Mouse (Mus musculus): Measurements from ENCODE around the gene Hpse. TPM values are rescaled to one million over a fixed set of nuclear protein-coding genes. Genes with fewer than 3 reads are reported as not detected.

Hpse gene
- polyA plus RNA-seq, 1 experiment from 2014 or later = 1.2 TPM

DNA sequence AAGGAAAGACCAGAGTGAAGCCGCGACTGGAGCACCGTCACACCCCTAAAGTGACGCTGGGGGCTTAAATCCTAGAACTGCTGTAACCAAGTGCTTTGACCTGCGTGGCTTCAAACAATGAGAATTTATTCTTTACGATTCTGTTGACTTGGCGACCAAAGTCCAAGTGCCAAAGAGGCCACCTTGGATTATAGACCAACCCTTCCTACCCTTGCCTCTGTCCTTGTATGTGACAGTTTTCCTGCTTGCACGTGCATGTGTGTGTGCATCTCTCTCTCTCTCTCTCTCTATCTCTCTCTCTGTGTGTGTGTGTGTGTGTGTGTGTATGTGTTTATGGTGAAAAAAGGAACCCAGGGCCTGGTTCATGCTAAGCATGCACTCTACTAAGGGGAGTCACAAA lies 19.3 kb upstream of the Hpse start:
- Histone ChIP-seq H3K9me3 (replicated peaks; ENCODE audit: control insufficient read depth, low read length) (0 out of 2 replicates have a peak, but pooled peaks cover 2% of the 10 kb centered on the region), H3K4me1 (ENCODE audit: control insufficient read depth, insufficient read depth, low read length) (no peaks in the 10 kb centered on the region), H3K4me3 (ENCODE audit: low read length) (no peak overlapping the region), H3K27me3 (ENCODE audit: control insufficient read depth, insufficient read depth, low read length) (no peaks in the 10 kb centered on the region), H3K9ac (ENCODE audit: low read length) (no peak overlapping the region), H3K36me3 (ENCODE audit: control insufficient read depth, insufficient read depth) (no peaks in the 10 kb centered on the region), H3K27ac (ENCODE audit: low read length) (no peak overlapping the region), H3K4me2 (ENCODE audit: low read depth, low read length) (no peak overlapping the region)
- ATAC-seq (replicated peaks; ENCODE audit: extremely low read depth, insufficient read depth, low FRiP score) = no peak
- WGBS = 92% methylated on average over 8 of the region's 8 CpGs

DNA sequence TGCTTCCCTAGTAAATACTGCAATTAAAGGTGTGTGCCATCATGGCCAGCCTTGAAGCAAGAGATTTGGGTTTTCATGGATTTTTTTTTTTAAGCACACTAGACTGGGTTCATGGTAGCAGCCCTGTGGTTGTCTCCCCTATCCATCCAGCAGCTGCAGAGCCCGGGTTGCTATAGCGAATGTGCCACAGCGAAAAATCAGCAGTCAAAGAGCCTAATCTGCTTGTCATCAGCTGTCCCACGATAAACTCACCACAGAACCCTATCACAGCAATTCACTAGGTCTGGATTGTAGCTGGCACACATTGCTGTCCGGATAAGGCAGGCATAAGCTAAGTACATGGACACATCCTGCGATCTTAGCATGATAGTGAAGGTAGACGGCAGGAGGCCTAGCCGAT lies 17.4 kb upstream of the Hpse start:
- Histone ChIP-seq H3K4me3 (ENCODE audit: low read length) (no peak overlapping the region), H3K4me2 (ENCODE audit: low read depth, low read length) (no peak overlapping the region), H3K9me3 (replicated peaks; ENCODE audit: control insufficient read depth, low read length) (0 out of 2 replicates have a peak, but pooled peaks cover 2% of the 10 kb centered on the region), H3K9ac (ENCODE audit: low read length) (no peak overlapping the region), H3K27me3 (ENCODE audit: control insufficient read depth, insufficient read depth, low read length) (no peaks in the 10 kb centered on the region), H3K27ac (ENCODE audit: low read length) (no peak overlapping the region), H3K36me3 (ENCODE audit: control insufficient read depth, insufficient read depth) (no peaks in the 10 kb centered on the region), H3K4me1 (ENCODE audit: control insufficient read depth, insufficient read depth, low read length) (no peaks in the 10 kb centered on the region)
- no peak for ATAC-seq (replicated peaks; ENCODE audit: extremely low read depth, insufficient read depth, low FRiP score)
- 52% methylated on average over 8 of the region's 8 CpGs for WGBS

GRCm38 (mm10) chr5:100734535-100734934 lies 15.0 kb upstream of the Hpse start:
- no peak overlapping the region for H3K4me2 ChIP-seq (ENCODE audit: low read depth, low read length)
- H3K27ac ChIP-seq (ENCODE audit: low read length) = no peak overlapping the region
- no peak overlapping the region for H3K9ac ChIP-seq (ENCODE audit: low read length)
- ATAC-seq (replicated peaks; ENCODE audit: extremely low read depth, insufficient read depth, low FRiP score) = no peak
- no peaks in the 10 kb centered on the region for H3K27me3 ChIP-seq (ENCODE audit: control insufficient read depth, insufficient read depth, low read length)
- H3K4me1 ChIP-seq (ENCODE audit: control insufficient read depth, insufficient read depth, low read length) = no peaks in the 10 kb centered on the region
- no peaks in the 10 kb centered on the region for H3K36me3 ChIP-seq (ENCODE audit: control insufficient read depth, insufficient read depth)
- 67% methylated on average over 4 of the region's 4 CpGs for WGBS
- H3K9me3 ChIP-seq (replicated peaks; ENCODE audit: control insufficient read depth, low read length) = no peaks in the 10 kb centered on the region
- H3K4me3 ChIP-seq (ENCODE audit: low read length) = no peak overlapping the region

DNA sequence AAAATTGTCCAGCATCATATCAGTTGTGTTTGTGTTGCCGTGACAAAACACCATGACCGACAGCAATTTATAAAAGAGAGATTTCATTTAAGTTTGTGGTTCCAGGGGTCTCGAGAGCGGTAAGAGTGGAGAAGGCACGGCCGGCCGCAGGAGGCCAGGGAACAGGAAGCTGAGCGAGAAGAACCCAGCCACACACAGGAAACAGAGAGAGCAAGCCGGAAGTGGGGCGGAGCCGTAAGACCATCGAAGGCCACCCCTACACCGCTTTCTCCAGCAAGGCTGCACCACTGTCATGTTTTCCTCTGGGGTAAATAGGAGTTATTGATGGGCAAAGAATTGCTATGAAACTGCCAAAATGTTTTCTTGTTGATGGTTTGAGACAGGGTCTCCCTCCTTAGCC lies 9.2 kb upstream of the Hpse start:
- Histone ChIP-seq H3K27me3 (ENCODE audit: control insufficient read depth, insufficient read depth, low read length) (no peaks in the 10 kb centered on the region), H3K4me1 (ENCODE audit: control insufficient read depth, insufficient read depth, low read length) (no peaks in the 10 kb centered on the region)
- no peak for ATAC-seq (replicated peaks; ENCODE audit: extremely low read depth, insufficient read depth, low FRiP score)

DNA sequence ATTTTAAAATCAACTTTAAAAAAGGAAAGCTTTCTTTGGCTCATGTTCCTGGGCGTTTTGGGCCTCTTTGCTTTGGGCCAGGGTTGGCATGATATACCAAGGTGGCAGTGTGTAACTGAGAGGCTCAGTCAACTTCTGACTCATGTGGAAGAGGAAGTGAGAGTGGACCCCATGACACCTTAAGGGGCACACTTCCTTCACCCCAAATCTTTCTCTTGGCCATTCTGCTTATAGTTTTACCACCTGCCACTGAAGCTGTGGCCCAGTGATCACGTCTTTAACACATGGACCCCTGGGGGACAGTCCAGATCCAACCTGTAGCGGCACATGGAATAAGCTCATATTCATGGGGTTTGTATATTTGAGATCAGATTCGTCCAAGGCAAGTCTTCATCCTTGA lies 6.5 kb upstream of the Hpse start:
- H3K4me1 ChIP-seq (ENCODE audit: control insufficient read depth, insufficient read depth, low read length) = no peaks in the 10 kb centered on the region
- 76% methylated on average over 4 of the region's 4 CpGs for WGBS
- no peak overlapping the region for H3K27ac ChIP-seq (ENCODE audit: low read length)
- H3K4me2 ChIP-seq (ENCODE audit: low read depth, low read length) = no peak overlapping the region
- no peak for ATAC-seq (replicated peaks; ENCODE audit: extremely low read depth, insufficient read depth, low FRiP score)
- H3K36me3 ChIP-seq (ENCODE audit: control insufficient read depth, insufficient read depth) = no peaks in the 10 kb centered on the region
- no peak overlapping the region for H3K9ac ChIP-seq (ENCODE audit: low read length)
- no peak overlapping the region for H3K4me3 ChIP-seq (ENCODE audit: low read length)
- H3K9me3 ChIP-seq (replicated peaks; ENCODE audit: control insufficient read depth, low read length) = 0 out of 2 replicates have a peak, but pooled peaks cover 3% of the 10 kb centered on the region
- H3K27me3 ChIP-seq (ENCODE audit: control insufficient read depth, insufficient read depth, low read length) = no peaks in the 10 kb centered on the region

More for the DNA sequence above, 9.2 kb upstream of the Hpse start:
- WGBS = 66% methylated on average over 13 of the region's 13 CpGs
- Histone ChIP-seq H3K9me3 (replicated peaks; ENCODE audit: control insufficient read depth, low read length) (0 out of 2 replicates have a peak, but pooled peaks cover 3% of the 10 kb centered on the region), H3K27ac (ENCODE audit: low read length) (no peak overlapping the region), H3K9ac (ENCODE audit: low read length) (no peak overlapping the region), H3K4me2 (ENCODE audit: low read depth, low read length) (no peak overlapping the region), H3K36me3 (ENCODE audit: control insufficient read depth, insufficient read depth) (no peaks in the 10 kb centered on the region), H3K4me3 (ENCODE audit: low read length) (no peak overlapping the region)

- no peaks in the 10 kb centered on the region for H3K9me3 ChIP-seq (replicated peaks; ENCODE audit: control insufficient read depth, low read length)
- H3K4me3 ChIP-seq (ENCODE audit: low read length) = no peak overlapping the region
- peaks cover 7% of the 10 kb centered on the region; the same call in 1 of the 2 replicates for H3K27me3 ChIP-seq (ENCODE audit: control insufficient read depth, insufficient read depth, low read length)
- H3K4me1 ChIP-seq (ENCODE audit: control insufficient read depth, insufficient read depth, low read length) = peaks cover 6% of the 10 kb centered on the region
- H3K36me3 ChIP-seq (ENCODE audit: control insufficient read depth, insufficient read depth) = no peaks in the 10 kb centered on the region
- H3K4me2 ChIP-seq (ENCODE audit: low read depth, low read length) = no peak overlapping the region
- no peak overlapping the region for H3K27ac ChIP-seq (ENCODE audit: low read length)
- WGBS = 91% methylated on average over 15 of the region's 15 CpGs
- H3K9ac ChIP-seq (ENCODE audit: low read length) = no peak overlapping the region
- no peak for ATAC-seq (replicated peaks; ENCODE audit: extremely low read depth, insufficient read depth, low FRiP score)
These were observed 2.8 kb downstream of the Hpse start for GRCm38 (mm10) chr5:100716762-100717161.

GRCm38 (mm10) chr5:100711219-100711618 lies 8.3 kb downstream of the Hpse start:
- WGBS = 48% methylated on average over 6 of the region's 6 CpGs
- H3K27me3 ChIP-seq (ENCODE audit: control insufficient read depth, insufficient read depth, low read length) = no peaks in the 10 kb centered on the region
- ATAC-seq (replicated peaks; ENCODE audit: extremely low read depth, insufficient read depth, low FRiP score) = no peak
- no peak overlapping the region for H3K27ac ChIP-seq (ENCODE audit: low read length)
- H3K4me2 ChIP-seq (ENCODE audit: low read depth, low read length) = no peak overlapping the region
- H3K4me1 ChIP-seq (ENCODE audit: control insufficient read depth, insufficient read depth, low read length) = no peaks in the 10 kb centered on the region
- no peaks in the 10 kb centered on the region for H3K9me3 ChIP-seq (replicated peaks; ENCODE audit: control insufficient read depth, low read length)
- no peaks in the 10 kb centered on the region for H3K36me3 ChIP-seq (ENCODE audit: control insufficient read depth, insufficient read depth)
- no peak overlapping the region for H3K9ac ChIP-seq (ENCODE audit: low read length)
- H3K4me3 ChIP-seq (ENCODE audit: low read length) = no peak overlapping the region

DNA sequence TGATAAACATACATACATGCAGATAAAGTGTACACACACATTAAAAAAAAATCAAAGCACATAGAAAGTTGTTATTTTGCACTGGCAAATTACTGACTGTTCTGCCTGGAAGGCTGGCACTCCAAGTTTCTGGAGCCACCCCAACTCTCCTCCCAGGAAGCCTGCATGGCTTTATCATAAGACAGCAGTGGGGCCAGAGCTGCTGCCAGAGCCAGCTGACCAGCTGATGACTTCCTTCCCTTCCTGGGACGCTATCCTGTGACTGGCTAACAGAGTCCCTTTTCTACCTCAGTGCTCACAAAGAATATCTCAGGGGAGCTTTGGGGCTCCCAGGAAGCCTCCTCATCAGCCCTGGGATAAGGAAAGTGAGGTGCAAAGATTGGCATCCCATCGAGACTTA lies 9.5 kb downstream of the Hpse start:
- no peak for ATAC-seq (replicated peaks; ENCODE audit: extremely low read depth, insufficient read depth, low FRiP score)
- no peaks in the 10 kb centered on the region for H3K36me3 ChIP-seq (ENCODE audit: control insufficient read depth, insufficient read depth)
- no peak overlapping the region for H3K4me2 ChIP-seq (ENCODE audit: low read depth, low read length)
- 41% methylated on average over 2 of the region's 2 CpGs for WGBS
- H3K9ac ChIP-seq (ENCODE audit: low read length) = no peak overlapping the region
- H3K4me3 ChIP-seq (ENCODE audit: low read length) = no peak overlapping the region
- no peaks in the 10 kb centered on the region for H3K4me1 ChIP-seq (ENCODE audit: control insufficient read depth, insufficient read depth, low read length)
- no peaks in the 10 kb centered on the region for H3K27me3 ChIP-seq (ENCODE audit: control insufficient read depth, insufficient read depth, low read length)
- H3K27ac ChIP-seq (ENCODE audit: low read length) = no peak overlapping the region
- no peaks in the 10 kb centered on the region for H3K9me3 ChIP-seq (replicated peaks; ENCODE audit: control insufficient read depth, low read length)

GRCm38 (mm10) chr5:100709035-100709434 lies 10.5 kb downstream of the Hpse start:
- WGBS = 86% methylated on average over 6 of the region's 6 CpGs
- H3K9ac ChIP-seq (ENCODE audit: low read length) = no peak overlapping the region
- H3K4me2 ChIP-seq (ENCODE audit: low read depth, low read length) = no peak overlapping the region
- H3K27me3 ChIP-seq (ENCODE audit: control insufficient read depth, insufficient read depth, low read length) = no peaks in the 10 kb centered on the region
- H3K36me3 ChIP-seq (ENCODE audit: control insufficient read depth, insufficient read depth) = no peaks in the 10 kb centered on the region
- no peak for ATAC-seq (replicated peaks; ENCODE audit: extremely low read depth, insufficient read depth, low FRiP score)
- H3K9me3 ChIP-seq (replicated peaks; ENCODE audit: control insufficient read depth, low read length) = no peaks in the 10 kb centered on the region
- no peaks in the 10 kb centered on the region for H3K4me1 ChIP-seq (ENCODE audit: control insufficient read depth, insufficient read depth, low read length)
- no peak overlapping the region for H3K27ac ChIP-seq (ENCODE audit: low read length)
- no peak overlapping the region for H3K4me3 ChIP-seq (ENCODE audit: low read length)
